Mouse (Mus musculus) spleen, embryonic (tissue): ENCODE data around the gene Capn13.

Experiments
- CTCF ChIA-PET: fragments of 350-600 bp; sonication (Branson Sonifier 250); formaldehyde crosslinking; loops from one replicate; lab custom pipeline; 2022; lab: Charles Lee

Gene Capn13

GRCm38 (mm10) chr17:73343632-73344390, 56.9 kb downstream of the Capn13 start:
- CTCF ChIA-PET = no interaction called here

GRCm38 (mm10) chr17:73342673-73343072, 58.0 kb downstream of the Capn13 start:
- CTCF ChIA-PET = no interaction called here

GRCm38 (mm10) chr17:73329071-73329470, 71.6 kb downstream of the Capn13 start:
- CTCF ChIA-PET = no interaction called here

GRCm38 (mm10) chr17:73325314-73325713, 75.4 kb downstream of the Capn13 start:
- CTCF ChIA-PET = no interaction called here

GRCm38 (mm10) chr17:73324732-73325131, 75.9 kb downstream of the Capn13 start:
- CTCF ChIA-PET = no interaction called here

GRCm38 (mm10) chr17:73323981-73324380, 76.7 kb downstream of the Capn13 start:
- CTCF ChIA-PET = no interaction called here

- CTCF ChIA-PET = no interaction called here
Measured at GRCm38 (mm10) chr17:73314786-73315185, 85.9 kb downstream of the Capn13 start.

- CTCF ChIA-PET = no interaction called here
Measured at GRCm38 (mm10) chr17:73311491-73311890, 89.2 kb downstream of the Capn13 start.

GRCm38 (mm10) chr17:73308691-73309090, 92.0 kb downstream of the Capn13 start:
- CTCF ChIA-PET = no interaction called here

- CTCF ChIA-PET = interaction anchor here (0.6 to 1.5 kb wide), 3 partner anchors 12 to 437 kb away, joined by 3 to 9 read pairs (median 6); no protein-coding TSS in a partner anchor
Measured at GRCm38 (mm10) chr17:73306626-73307025, 94.0 kb downstream of the Capn13 start.

GRCm38 (mm10) chr17:73305622-73306021, 95.0 kb downstream of the Capn13 start:
- CTCF ChIA-PET = interaction anchor here (0.6 to 1.5 kb wide), 2 partner anchors 11 to 438 kb away, joined by 3 to 9 read pairs; no protein-coding TSS in a partner anchor

GRCm38 (mm10) chr17:73304086-73304812, 96.4 kb downstream of the Capn13 start:
- CTCF ChIA-PET = interaction anchor here (0.7 to 1.2 kb wide), 6 partner anchors 128 to 604 kb away, joined by 3 to 18 read pairs (median 10); no protein-coding TSS in a partner anchor

GRCm38 (mm10) chr17:73303676-73304075, 97.0 kb downstream of the Capn13 start:
- CTCF ChIA-PET = interaction anchor here (1.1 to 1.2 kb wide), 2 partner anchors 435 to 437 kb away, joined by 3 to 5 read pairs; no protein-coding TSS in a partner anchor

GRCm38 (mm10) chr17:73303217-73303616, 97.4 kb downstream of the Capn13 start:
- CTCF ChIA-PET = no interaction called here

- CTCF ChIA-PET = no interaction called here
Measured at GRCm38 (mm10) chr17:73302104-73302503, 98.6 kb downstream of the Capn13 start.

- CTCF ChIA-PET = interaction anchor here (0.6 kb wide), 2 partner anchors 8 to 377 kb away, joined by 3 read pairs; no protein-coding TSS in a partner anchor
Measured at GRCm38 (mm10) chr17:73301258-73302050, 99.2 kb downstream of the Capn13 start.

GRCm38 (mm10) chr17:73300147-73300880, 100.4 kb downstream of the Capn13 start:
- CTCF ChIA-PET = interaction anchor here (0.6 kb wide), 2 partner anchors 7 to 45 kb away, joined by 3 to 7 read pairs; no protein-coding TSS in a partner anchor

GRCm38 (mm10) chr17:73298981-73299380, 101.7 kb downstream of the Capn13 start:
- CTCF ChIA-PET = interaction anchor here (0.6 kb wide), 1 partner anchor 37 kb away, joined by 5 read pairs; no protein-coding TSS in a partner anchor

- CTCF ChIA-PET = interaction anchor here (0.6 to 1.2 kb wide), 2 partner anchors 16 to 379 kb away, joined by 3 read pairs; partner anchors contain the start of gene Lbh
Measured at GRCm38 (mm10) chr17:73296855-73297254, 103.8 kb downstream of the Capn13 start.

- CTCF ChIA-PET = interaction anchor here (0.6 to 0.7 kb wide), 2 partner anchors 8 to 439 kb away, joined by 3 to 5 read pairs; no protein-coding TSS in a partner anchor
Measured at GRCm38 (mm10) chr17:73293237-73293636, 107.4 kb downstream of the Capn13 start.
